Mouse (Mus musculus): ENCODE results near the gene Amer3. TPM values are rescaled to one million over a fixed set of nuclear protein-coding genes. Genes with fewer than 3 reads are reported as not detected.

Gene Amer3
- polyA plus RNA-seq, 1 experiment from 2014 or later = 0.31 TPM

- Histone ChIP-seq H3K4me3 (ENCODE audit: low read depth, low read length) (no peak overlapping the region), H3K9me3 (ENCODE audit: control insufficient read depth) (no peaks in the 10 kb centered on the region), H3K4me1 (replicated peaks; ENCODE audit: control insufficient read depth, insufficient read depth, low read length) (no peaks in the 10 kb centered on the region), H3K27me3 (replicated peaks; ENCODE audit: control insufficient read depth, insufficient read depth, low read length) (no peaks in the 10 kb centered on the region), H3K9ac (ENCODE audit: low read depth, low read length) (no peak overlapping the region), H3K36me3 (ENCODE audit: control insufficient read depth, insufficient read depth) (no peaks in the 10 kb centered on the region), H3K27ac (ENCODE audit: low read depth, low read length) (no peak overlapping the region), H3K4me2 (replicated peaks; ENCODE audit: low read depth) (no peak overlapping the region)
- no peak for ATAC-seq
- WGBS = 85% methylated on average over 18 of the region's 18 CpGs
- TF ChIP-seq CTCF (IDR thresholded peaks at IDR 0.05; ENCODE audit: low read depth) = no peak
These were observed 56.3 kb downstream of the Amer3 start for GRCm38 (mm10) chr1:34635711-34636110.

Other genes with a start within 250 kb of the Amer3 start
- 34.8 and 35.3 TPM in 2 replicates for gene Ccdc115, start 140.0 kb upstream of the Amer3 start, polyA plus RNA-seq (2015; fragmentation: Nextera tagmentation; extraction: Ambion mirVana)
- 47.5 and 50.5 TPM in 2 replicates for gene Imp4, start 139.8 kb upstream of the Amer3 start, polyA plus RNA-seq (2015; fragmentation: Nextera tagmentation; extraction: Ambion mirVana)
- 35.3 and 40.4 TPM in 2 replicates for gene Ptpn18, start 119.9 kb upstream of the Amer3 start, polyA plus RNA-seq (2015; fragmentation: Nextera tagmentation; extraction: Ambion mirVana)
- not detected in 2 replicates for gene Prss39, start 81.2 kb upstream of the Amer3 start, polyA plus RNA-seq (2015; fragmentation: Nextera tagmentation; extraction: Ambion mirVana)
- not detected in 2 replicates for gene Cfc1, start 44.0 kb upstream of the Amer3 start, polyA plus RNA-seq (2015; fragmentation: Nextera tagmentation; extraction: Ambion mirVana)
- not detected in 2 replicates for gene Prss40, start 18.7 kb upstream of the Amer3 start, polyA plus RNA-seq (2015; fragmentation: Nextera tagmentation; extraction: Ambion mirVana)